Mouse (Mus musculus) cerebellum, adult 2 months (tissue): ENCODE results near the gene Agrn. TPM values are rescaled to one million over a fixed set of nuclear protein-coding genes. Genes with fewer than 3 reads are reported as not detected.

ENCODE experiments used
- DNase-seq, 2 experiments: peaks; one replicate each; pipeline ENCODE4 v3.0.0; 2021
- H3K27ac ChIP-seq: fragments of 200-500 bp; 2 replicates; pipeline ENCODE4 v1.5.1; 2012; ENCODE audit warnings: low read length, control low read depth, inconsistent platforms; ENCODE audit not compliant: insufficient read depth
- H3K27me3 ChIP-seq: fragments of 200-500 bp; 2 replicates; pipeline ENCODE4 v1.6.1; 2012; ENCODE audit warnings: inconsistent platforms, mild to moderate bottlenecking, low read length, moderate library complexity; ENCODE audit not compliant: control insufficient read depth, insufficient read depth
- H3K4me1 ChIP-seq: fragments of 200-500 bp; 2 replicates; pipeline ENCODE4 v1.6.1; 2011; ENCODE audit warnings: low read length; ENCODE audit not compliant: control insufficient read depth, insufficient read depth
- H3K4me3 ChIP-seq: fragments of 200-500 bp; replicated peaks from 2 replicates; pipeline ENCODE3; 2011; ENCODE audit warnings: mild to moderate bottlenecking, low read depth, low read length, control low read depth; ENCODE audit not compliant: insufficient read depth
- CTCF ChIP-seq: fragments of 200-500 bp; IDR thresholded peaks from 2 replicates; pipeline ENCODE4 v1.5.1; 2011; ENCODE audit warnings: low read depth, mild to moderate bottlenecking, control low read depth, low read length, moderate library complexity, borderline replicate concordance; ENCODE audit not compliant: insufficient read depth
- POLR2A ChIP-seq: fragments of 200-500 bp; IDR thresholded peaks from 2 replicates; pipeline ENCODE4 v1.6.1; 2011; ENCODE audit warnings: low read length, control low read depth, borderline replicate concordance; ENCODE audit not compliant: insufficient read depth
- WGBS: fragments of 180-500 bp; shearing (Covaris S2); methylation state at CpG from one replicate; pipeline ENCODE4 v1.1.7; 2018; 5-methylcytosine and 5-hydroxymethylcytosine counted together
- polyA plus RNA-seq: library from polyadenylated mRNA; depleted of rRNA; stranded (reverse); fragments of >200 nt; gene quantifications from 2 replicates; pipeline ENCODE4 v1.2.3, GENCODE M21; 2012; rRNA removed

Gene Agrn
- polyA plus RNA-seq: 109 and 111 TPM in 2 replicates

GRCm38 (mm10) chr4:156197131-156197828 lies at the start of gene Agrn:
Gene Agrn (minus strand): TSS chr4:156197488.
- Histone ChIP-seq H3K27me3 (no peaks in the 10 kb centered on the region), H3K4me3 (peak within 1 kb of the TSS; percentile 83), H3K27ac (no peak within 1 kb of the TSS), H3K4me1 (peaks cover under 1% of the 10 kb centered on the region; the same call in 1 of the 2 replicates)
- no peak for TF ChIP-seq CTCF
- 0 out of 2 replicates have a peak, but pooled peaks have one; percentile 19 for TF ChIP-seq POLR2A
- peak; percentile 76 to 79 for DNase-seq
- WGBS: 1% methylated on average over 57 of the region's 88 CpGs

GRCm38 (mm10) chr4:156236651-156237447 lies 39.6 kb upstream of the Agrn start:
- H3K4me3 ChIP-seq: peak overlapping the region; percentile 69
- 13% methylated on average over 58 of the region's 60 CpGs for WGBS
- H3K27ac ChIP-seq: no peak overlapping the region
- H3K27me3 ChIP-seq: no peaks in the 10 kb centered on the region
- H3K4me1 ChIP-seq: peaks cover 3% of the 10 kb centered on the region; the same call in 1 of the 2 replicates
- TF ChIP-seq POLR2A: no peak
- no peak for TF ChIP-seq CTCF
- DNase-seq: no peak

GRCm38 (mm10) chr4:156235808-156236533 lies 38.7 kb upstream of the Agrn start, which contains the start of gene Noc2l:
Gene Noc2l (plus strand): TSS chr4:156236010.
- Histone ChIP-seq H3K27me3 (no peaks in the 10 kb centered on the region), H3K4me3 (peak within 1 kb of the TSS; percentile 78), H3K4me1 (peaks cover 3% of the 10 kb centered on the region; the same call in 1 of the 2 replicates), H3K27ac (peak within 1 kb of the TSS; percentile 87)
- peak; percentile 92 to 93 for DNase-seq
- TF ChIP-seq CTCF: no peak
- peak; percentile 77 for TF ChIP-seq POLR2A
- WGBS: under 1% methylated on average over 90 of the region's 90 CpGs

- peak in 1 of 2 experiments; percentile 50 for DNase-seq
- no peak for TF ChIP-seq CTCF
- no peaks in the 10 kb centered on the region for H3K27me3 ChIP-seq
- H3K27ac ChIP-seq: peak overlapping the region; percentile 62
- H3K4me3 ChIP-seq: peak overlapping the region; percentile 56
- WGBS: under 1% methylated on average over 15 of the region's 15 CpGs
- peaks cover 3% of the 10 kb centered on the region; the same call in 1 of the 2 replicates for H3K4me1 ChIP-seq
Observed at GRCm38 (mm10) chr4:156235360-156235770, 38.1 kb upstream of the Agrn start.

GRCm38 (mm10) chr4:156234701-156235213 lies 37.5 kb upstream of the Agrn start, which contains the start of gene Plekhn1:
Gene Plekhn1 (minus strand): TSS chr4:156234857.
- Histone ChIP-seq H3K27ac (peak within 1 kb of the TSS; percentile 87), H3K4me3 (peak within 1 kb of the TSS; percentile 81), H3K4me1 (peaks cover 3% of the 10 kb centered on the region; the same call in 1 of the 2 replicates), H3K27me3 (no peaks in the 10 kb centered on the region)
- WGBS: under 1% methylated on average over 48 of the region's 48 CpGs
- TF ChIP-seq CTCF (no peak), POLR2A (peak; percentile 41; the same call in 1 of the 2 replicates)
- DNase-seq: peak; percentile 87

- TF ChIP-seq CTCF (no peak), POLR2A (no peak)
- Histone ChIP-seq H3K4me3 (peak overlapping the region; percentile 81), H3K4me1 (peaks cover 3% of the 10 kb centered on the region; the same call in 1 of the 2 replicates), H3K27me3 (no peaks in the 10 kb centered on the region), H3K27ac (peak overlapping the region; percentile 25; the same call in 1 of the 2 replicates)
- peak; percentile 56 to 61 for DNase-seq
- under 1% methylated on average over 17 of the region's 17 CpGs for WGBS
Observed at GRCm38 (mm10) chr4:156234021-156234501, 36.8 kb upstream of the Agrn start.
